ENCODE assay signal across 30 mouse cellular contexts in the genomic region with DNA sequence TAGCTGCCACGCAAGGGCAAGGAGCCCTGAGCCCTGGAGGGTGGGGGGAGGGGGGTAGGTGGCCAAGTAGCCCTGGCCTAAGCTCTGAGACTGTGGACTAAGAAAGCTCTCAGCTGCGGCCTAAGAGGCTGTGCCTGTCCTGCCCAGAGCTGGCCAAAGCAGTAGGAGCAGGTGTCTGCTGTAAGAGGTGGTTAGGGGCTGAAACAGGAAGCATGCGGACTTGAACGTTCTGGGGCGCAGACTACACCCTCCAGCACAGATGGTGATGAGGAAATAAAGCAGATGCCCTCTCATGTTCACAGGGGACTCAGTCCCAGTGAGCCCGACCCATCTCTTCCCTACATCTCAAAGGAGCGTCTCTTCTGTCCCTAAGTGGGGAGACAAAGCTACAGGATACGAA. TPM values are rescaled to one million over a fixed set of nuclear protein-coding genes. Genes with fewer than 3 reads are reported as not detected.
DNase-seq lines count a peak whose midpoint lies in the region; ATAC-seq and TF ChIP-seq lines count a peak whose summit lies in the region.
"Had no signal": no experiment of that assay in that cellular context is flagged by ENCODE, and none has a peak within 500 bp of the region (broad histone marks: within the 10 kb centered on the region; RNA-seq: fewer than 3 reads in every experiment).

No protein-coding gene starts in this region.

- H3K27ac ChIP-seq in midbrain, postnatal 0 days (ENCODE audit: low read depth, low read length): no peak overlapping the region
- no peak overlapping the region for H3K27ac ChIP-seq in midbrain, embryonic 10.5 days (replicated peaks)
- no peak overlapping the region for H3K27ac ChIP-seq in limb, embryonic 10.5 days
- H3K27ac ChIP-seq: forebrain, embryonic 10.5 days; hindbrain, embryonic 13.5 days; kidney, postnatal 0 days; limb, embryonic 12.5 days; liver, embryonic 12.5 days; midbrain, embryonic 13.5 days; neural tube, embryonic 13.5 days had no signal

- WGBS in midbrain, postnatal 0 days: 85% methylated on average over 8 of the region's 8 CpGs
- 92% methylated on average over 8 of the region's 8 CpGs for WGBS in midbrain, embryonic 10.5 days
- 89% methylated on average over 8 of the region's 8 CpGs for WGBS in limb, embryonic 10.5 days

- no peak overlapping the region for H3K9ac ChIP-seq in midbrain, postnatal 0 days (replicated peaks; ENCODE audit: low read length, poor library complexity, severe bottlenecking)
- H3K9ac ChIP-seq: hindbrain, embryonic 13.5 days; limb, embryonic 12.5 days; liver, embryonic 12.5 days; midbrain, embryonic 13.5 days; neural tube, embryonic 13.5 days had no signal

- TF ChIP-seq CTCF in midbrain, postnatal 0 days (IDR thresholded peaks at IDR 0.05): no peak

- peaks cover 51% of the 10 kb centered on the region for H3K36me3 ChIP-seq in midbrain, postnatal 0 days (ENCODE audit: insufficient read depth, low read length)
- peaks cover 59% of the 10 kb centered on the region for H3K36me3 ChIP-seq in midbrain, embryonic 10.5 days
- peaks cover 64% of the 10 kb centered on the region for H3K36me3 ChIP-seq in limb, embryonic 10.5 days

- H3K4me3 ChIP-seq in midbrain, postnatal 0 days (ENCODE audit: low read depth, low read length): no peak overlapping the region
- no peak overlapping the region for H3K4me3 ChIP-seq in midbrain, embryonic 10.5 days
- H3K4me3 ChIP-seq in limb, embryonic 10.5 days: 0 out of 2 replicates have a peak overlapping the region, but pooled peaks have one; percentile 6
- H3K4me3 ChIP-seq: forebrain, embryonic 10.5 days; hindbrain, embryonic 13.5 days; limb, embryonic 12.5 days; liver, embryonic 12.5 days; midbrain, embryonic 13.5 days; neural tube, embryonic 13.5 days had no signal

- H3K4me2 ChIP-seq in midbrain, postnatal 0 days (ENCODE audit: low read depth, low read length, poor library complexity, severe bottlenecking): no peak overlapping the region
- H3K4me2 ChIP-seq: hindbrain, embryonic 13.5 days; limb, embryonic 12.5 days; liver, embryonic 12.5 days; midbrain, embryonic 13.5 days; neural tube, embryonic 13.5 days had no signal

- 0 out of 2 replicates have a peak, but pooled peaks have one; percentile 14 for ATAC-seq in midbrain, postnatal 0 days (ENCODE audit: low FRiP score)
- peak; percentile 36 for ATAC-seq in common myeloid progenitor, adult 5-6 weeks (replicated peaks; ENCODE audit: low read depth, poor library complexity, severe bottlenecking)
- ATAC-seq: activated CD4-positive, CD25-positive, alpha-beta regulatory T cell, adult 4 months; liver, embryonic 12.5 days; midbrain, embryonic 13.5 days had no signal

- H3K4me1 ChIP-seq in midbrain, postnatal 0 days (ENCODE audit: insufficient read depth, low read length): 0 out of 2 replicates have a peak, but pooled peaks cover 4% of the 10 kb centered on the region
- peaks cover 12% of the 10 kb centered on the region for H3K4me1 ChIP-seq in midbrain, embryonic 10.5 days
- H3K4me1 ChIP-seq in limb, embryonic 10.5 days: peaks cover 16% of the 10 kb centered on the region
- H3K4me1 ChIP-seq: hindbrain, embryonic 13.5 days; neural tube, embryonic 13.5 days had no signal

- no peaks in the 10 kb centered on the region for H3K9me3 ChIP-seq in midbrain, postnatal 0 days (ENCODE audit: low read length)
- no peaks in the 10 kb centered on the region for H3K9me3 ChIP-seq in midbrain, embryonic 10.5 days (replicated peaks)
- H3K9me3 ChIP-seq in limb, embryonic 10.5 days (replicated peaks): no peaks in the 10 kb centered on the region
- H3K9me3 ChIP-seq: forebrain, embryonic 10.5 days; hindbrain, embryonic 13.5 days; limb, embryonic 12.5 days; liver, embryonic 12.5 days; midbrain, embryonic 13.5 days; neural tube, embryonic 13.5 days had no signal

- DNase-seq in midbrain, postnatal 0 days (ENCODE audit: low spot score): no peak
- DNase-seq in midbrain, embryonic 10.5 days (ENCODE audit: low spot score): no peak
- no peak for DNase-seq in limb, embryonic 10.5 days (ENCODE audit: low spot score)
- peak; percentile 30 to 36 for DNase-seq in thymus, postnatal 36 days
- no peak for DNase-seq in adrenal gland, postnatal 10 days
- no peak for DNase-seq in cerebellum, postnatal 14 days
- DNase-seq: adrenal gland, adult 8-10 months; B cell, adult 2 months; cerebellum, adult 2 months; cerebellum, postnatal 36 days; gastrocnemius, postnatal 36 days; kidney, adult 2 months; lung, adult 18-20 months; lung, postnatal 10 days; retina, postnatal 1 day; right cerebral cortex, postnatal 25 days had no signal

- no peaks in the 10 kb centered on the region for H3K27me3 ChIP-seq in midbrain, postnatal 0 days (ENCODE audit: insufficient read depth, low read length)
- peaks cover 12% of the 10 kb centered on the region for H3K27me3 ChIP-seq in midbrain, embryonic 10.5 days (ENCODE audit: low read depth, poor library complexity, severe bottlenecking)
- H3K27me3 ChIP-seq in limb, embryonic 10.5 days (ENCODE audit: low read depth, poor library complexity, severe bottlenecking): peaks cover 10% of the 10 kb centered on the region; the same call in 1 of the 2 replicates
- H3K27me3 ChIP-seq: limb, embryonic 12.5 days; midbrain, embryonic 13.5 days had no signal

RNA-seq across cellular contexts. Expression of gene Podnl1, which starts 6.4 kb away (rescaled TPM):
- 0.05 and 0.19 TPM in 2 replicates for total RNA-seq in midbrain, postnatal 0 days (2014; rRNA removed)
- polyA plus RNA-seq in midbrain, postnatal 0 days (2015; fragmentation: Nextera tagmentation; extraction: Ambion mirVana): 0.38 and 0.56 TPM in 2 replicates
- polyA plus RNA-seq in midbrain, embryonic 10.5 days (2016; fragmentation: Nextera tagmentation; extraction: Ambion mirVana): 0.09 and 0.14 TPM in 2 replicates
- not detected in 2 replicates for total RNA-seq in common myeloid progenitor, adult 5-6 weeks (2017)
- 0.29 TPM in 1 of 2 replicates, not detected in the other for polyA plus RNA-seq in limb, embryonic 10.5 days (2016; fragmentation: Nextera tagmentation; extraction: Ambion mirVana)
- 1 to 10 TPM in 1 of 2 experiments, under 1 TPM in 1; 1.00 to 1.8 TPM for total RNA-seq in adrenal gland, postnatal 10 days (2021)
- total RNA-seq: gastrocnemius, adult 18-20 months; gastrocnemius, postnatal 36 days; heart, postnatal 25 days; layer of hippocampus, postnatal 14 days had no signal
- polyA plus RNA-seq: embryonic facial prominence, embryonic 11.5 days had no signal

RNA-seq across cellular contexts. Expression of gene Cc2d1a, which starts 15.5 kb away (rescaled TPM):
- 86.1 and 101 TPM in 2 replicates for total RNA-seq in midbrain, postnatal 0 days (2014; rRNA removed)
- 65.9 and 70.7 TPM in 2 replicates for polyA plus RNA-seq in midbrain, postnatal 0 days (2015; fragmentation: Nextera tagmentation; extraction: Ambion mirVana)
- 14.0 and 18.1 TPM in 2 replicates for polyA plus RNA-seq in midbrain, embryonic 10.5 days (2016; fragmentation: Nextera tagmentation; extraction: Ambion mirVana)
- total RNA-seq in common myeloid progenitor, adult 5-6 weeks (2017): 3.9 and 6.2 TPM in 2 replicates
- polyA plus RNA-seq in limb, embryonic 10.5 days (2016; fragmentation: Nextera tagmentation; extraction: Ambion mirVana): 22.6 and 24.8 TPM in 2 replicates
- 10 to 100 TPM; 18.6 to 27.0 TPM for total RNA-seq in adrenal gland, postnatal 10 days (2021)

RNA-seq across cellular contexts. Expression of gene 4930432K21Rik, which starts 15.6 kb away (rescaled TPM):
- 5.6 and 5.7 TPM in 2 replicates for total RNA-seq in midbrain, postnatal 0 days (2014; rRNA removed)
- 2.2 and 2.4 TPM in 2 replicates for polyA plus RNA-seq in midbrain, postnatal 0 days (2015; fragmentation: Nextera tagmentation; extraction: Ambion mirVana)
- 2.4 TPM in 2 replicates for polyA plus RNA-seq in midbrain, embryonic 10.5 days (2016; fragmentation: Nextera tagmentation; extraction: Ambion mirVana)
- total RNA-seq in common myeloid progenitor, adult 5-6 weeks (2017): 1.3 and 1.7 TPM in 2 replicates
- 1.5 and 2.3 TPM in 2 replicates for polyA plus RNA-seq in limb, embryonic 10.5 days (2016; fragmentation: Nextera tagmentation; extraction: Ambion mirVana)
- under 1 TPM; 0.36 to 0.79 TPM for total RNA-seq in adrenal gland, postnatal 10 days (2021)

RNA-seq across cellular contexts. Expression of gene Dcaf15, which starts 27.7 kb away (rescaled TPM):
- total RNA-seq in midbrain, postnatal 0 days (2014; rRNA removed): 62.3 and 67.6 TPM in 2 replicates
- 21.7 and 23.3 TPM in 2 replicates for polyA plus RNA-seq in midbrain, postnatal 0 days (2015; fragmentation: Nextera tagmentation; extraction: Ambion mirVana)
- 16.3 and 17.5 TPM in 2 replicates for polyA plus RNA-seq in midbrain, embryonic 10.5 days (2016; fragmentation: Nextera tagmentation; extraction: Ambion mirVana)
- 10.2 and 18.9 TPM in 2 replicates for total RNA-seq in common myeloid progenitor, adult 5-6 weeks (2017)
- polyA plus RNA-seq in limb, embryonic 10.5 days (2016; fragmentation: Nextera tagmentation; extraction: Ambion mirVana): 20.2 and 20.8 TPM in 2 replicates
- 10 to 100 TPM; 17.7 to 20.6 TPM for total RNA-seq in adrenal gland, postnatal 10 days (2021)

RNA-seq across cellular contexts. Expression of gene Nanos3, which starts 52.8 kb away (rescaled TPM):
- total RNA-seq in midbrain, postnatal 0 days (2014; rRNA removed): 0.27 and 4.6 TPM in 2 replicates
- 14.0 and 15.3 TPM in 2 replicates for polyA plus RNA-seq in midbrain, postnatal 0 days (2015; fragmentation: Nextera tagmentation; extraction: Ambion mirVana)
- 3.0 and 5.6 TPM in 2 replicates for polyA plus RNA-seq in midbrain, embryonic 10.5 days (2016; fragmentation: Nextera tagmentation; extraction: Ambion mirVana)
- not detected in 2 replicates for total RNA-seq in common myeloid progenitor, adult 5-6 weeks (2017)
- 3.1 and 3.2 TPM in 2 replicates for polyA plus RNA-seq in limb, embryonic 10.5 days (2016; fragmentation: Nextera tagmentation; extraction: Ambion mirVana)
- total RNA-seq in adrenal gland, postnatal 10 days (2021): 1 to 10 TPM in 1 of 2 experiments, under 1 TPM in 1; 0.96 to 2.3 TPM
- total RNA-seq: gastrocnemius, postnatal 36 days had no signal
- polyA plus RNA-seq: urinary bladder, adult 2 months had no signal

Comparison
In these comparisons a context has a peak if more than half of its experiments do, and no peak if none do; other contexts are left out.
1. DNase-seq: peak in thymus, postnatal 36 days (2 of 2); none in midbrain, postnatal 0 days (single experiment), midbrain, embryonic 10.5 days (single experiment), limb, embryonic 10.5 days (single experiment), adrenal gland, postnatal 10 days (single experiment) and cerebellum, postnatal 14 days (0 of 2).